Mouse (Mus musculus) liver, embryonic 16.5 days (tissue): ENCODE data around the gene Acsl5. TPM values are rescaled to one million over a fixed set of nuclear protein-coding genes. Genes with fewer than 3 reads are reported as not detected.

Experiments
- ATAC-seq: fragments of 200-750 bp; cut with Nextera tagmentation; 2 replicates; pipeline ENCODE4 v1.8.0; 2017; ENCODE audit warnings: low read depth, mild to moderate bottlenecking, moderate number of reproducible peaks, moderate library complexity
- H3K27ac ChIP-seq: fragments of 300-500 bp; sonication (generic); 2 replicates; pipeline ENCODE4 v1.5.1; 2014; ENCODE audit warnings: mild to moderate bottlenecking, low read length
- H3K27me3 ChIP-seq: fragments of 300-500 bp; sonication (generic); 2 replicates; pipeline ENCODE4 v1.6.1; 2014; ENCODE audit warnings: low read depth, low read length, mixed read lengths; ENCODE audit not compliant: control insufficient read depth, insufficient read depth
- H3K36me3 ChIP-seq: fragments of 300-500 bp; sonication (generic); 2 replicates; pipeline ENCODE4 v1.6.1; 2014; ENCODE audit warnings: mild to moderate bottlenecking; ENCODE audit not compliant: control insufficient read depth, insufficient read depth
- H3K4me1 ChIP-seq: fragments of 300-500 bp; sonication (generic); 2 replicates; pipeline ENCODE4 v1.6.1; 2014; ENCODE audit warnings: low read depth, low read length, mixed read lengths; ENCODE audit not compliant: control insufficient read depth
- H3K4me2 ChIP-seq: fragments of 300-500 bp; sonication (generic); 2 replicates; pipeline ENCODE4 v1.6.1; 2014; ENCODE audit warnings: low read depth, low read length, mixed read lengths
- H3K4me3 ChIP-seq: fragments of 300-500 bp; sonication (generic); 2 replicates; pipeline ENCODE4 v1.5.1; 2014; ENCODE audit warnings: low read depth, mild to moderate bottlenecking, low read length
- H3K9ac ChIP-seq: fragments of 300-500 bp; sonication (generic); 2 replicates; pipeline ENCODE4 v1.6.1; 2014; ENCODE audit warnings: low read depth, low read length
- H3K9me3 ChIP-seq: fragments of 300-500 bp; sonication (generic); replicated peaks from 2 replicates; pipeline ENCODE4 v1.6.1; 2016; ENCODE audit warnings: low read length; ENCODE audit not compliant: control insufficient read depth
- WGBS: fragments of 180-500 bp; shearing (Covaris S2); extraction: QIAGEN DNeasy Blood & Tissue Kit; methylation state at CpG from one replicate; pipeline ENCODE4 v1.1.7; 2014; ENCODE audit not compliant: insufficient replicate concordance; 5-methylcytosine and 5-hydroxymethylcytosine counted together
- polyA plus RNA-seq: library from polyadenylated mRNA; unstranded; fragments of >200 nt; fragmentation: Nextera tagmentation; extraction: Ambion mirVana; gene quantifications from 2 replicates; pipeline ENCODE4 v1.2.1, GENCODE M21; 2015

Acsl5 gene
- polyA plus RNA-seq, 1 experiment from 2014 or later: 203 TPM

- Histone ChIP-seq H3K4me3 (no peak overlapping the region), H3K27ac (no peak overlapping the region), H3K36me3 (no peaks in the 10 kb centered on the region; the same call in 1 of the 2 replicates), H3K4me1 (no peaks in the 10 kb centered on the region; the same call in 1 of the 2 replicates), H3K27me3 (no peaks in the 10 kb centered on the region), H3K9me3 (no peaks in the 10 kb centered on the region), H3K9ac (no peak overlapping the region), H3K4me2 (no peak overlapping the region)
- no peak for ATAC-seq
- 88% methylated on average over 10 of the region's 10 CpGs for WGBS
Observed at GRCm38 (mm10) chr19:55337664-55338063, 85.9 kb downstream of the Acsl5 start.

DNA sequence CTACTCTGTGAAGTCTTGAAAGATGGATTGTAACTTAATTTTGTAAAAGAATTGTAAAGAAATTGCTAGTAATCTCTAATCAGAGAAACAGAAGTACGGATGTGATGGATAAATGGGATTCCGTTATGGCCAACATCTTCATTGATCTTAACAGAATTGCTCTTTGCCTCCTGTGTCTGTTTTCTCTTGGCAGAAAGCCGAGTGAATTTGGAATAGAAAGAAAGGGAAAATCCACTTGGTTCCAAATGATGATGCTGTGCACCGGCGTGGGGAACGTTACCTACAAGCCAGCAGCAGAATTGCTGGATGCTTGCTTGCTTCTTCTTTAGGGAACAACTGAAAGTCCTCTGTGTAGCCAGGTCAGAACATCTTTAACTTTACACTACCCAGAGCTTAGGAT lies 88.8 kb downstream of the Acsl5 start:
- H3K9me3 ChIP-seq: no peaks in the 10 kb centered on the region
- H3K27me3 ChIP-seq: no peaks in the 10 kb centered on the region
- no peak overlapping the region for H3K4me3 ChIP-seq
- no peak overlapping the region for H3K4me2 ChIP-seq
- H3K36me3 ChIP-seq: no peaks in the 10 kb centered on the region; the same call in 1 of the 2 replicates
- no peak overlapping the region for H3K9ac ChIP-seq
- no peaks in the 10 kb centered on the region; the same call in 1 of the 2 replicates for H3K4me1 ChIP-seq
- H3K27ac ChIP-seq: no peak overlapping the region
- ATAC-seq: no peak
- WGBS: 80% methylated on average over 6 of the region's 6 CpGs

- WGBS: 44% methylated on average over 3 of the region's 3 CpGs
- Histone ChIP-seq H3K9me3 (no peaks in the 10 kb centered on the region), H3K9ac (no peak overlapping the region), H3K4me3 (no peak overlapping the region), H3K36me3 (no peaks in the 10 kb centered on the region; the same call in 1 of the 2 replicates), H3K27ac (no peak overlapping the region), H3K4me2 (no peak overlapping the region), H3K4me1 (no peaks in the 10 kb centered on the region; the same call in 1 of the 2 replicates), H3K27me3 (no peaks in the 10 kb centered on the region)
- no peak for ATAC-seq
Observed at GRCm38 (mm10) chr19:55341377-55341776, 89.6 kb downstream of the Acsl5 start.

- WGBS: 79% methylated on average over 7 of the region's 7 CpGs
- Histone ChIP-seq H3K4me1 (no peaks in the 10 kb centered on the region; the same call in 1 of the 2 replicates), H3K27ac (no peak overlapping the region), H3K4me3 (no peak overlapping the region), H3K27me3 (no peaks in the 10 kb centered on the region), H3K9ac (no peak overlapping the region), H3K9me3 (no peaks in the 10 kb centered on the region), H3K4me2 (no peak overlapping the region), H3K36me3 (no peaks in the 10 kb centered on the region)
- ATAC-seq: no peak
Observed at GRCm38 (mm10) chr19:55342423-55342822, 90.7 kb downstream of the Acsl5 start.

DNA sequence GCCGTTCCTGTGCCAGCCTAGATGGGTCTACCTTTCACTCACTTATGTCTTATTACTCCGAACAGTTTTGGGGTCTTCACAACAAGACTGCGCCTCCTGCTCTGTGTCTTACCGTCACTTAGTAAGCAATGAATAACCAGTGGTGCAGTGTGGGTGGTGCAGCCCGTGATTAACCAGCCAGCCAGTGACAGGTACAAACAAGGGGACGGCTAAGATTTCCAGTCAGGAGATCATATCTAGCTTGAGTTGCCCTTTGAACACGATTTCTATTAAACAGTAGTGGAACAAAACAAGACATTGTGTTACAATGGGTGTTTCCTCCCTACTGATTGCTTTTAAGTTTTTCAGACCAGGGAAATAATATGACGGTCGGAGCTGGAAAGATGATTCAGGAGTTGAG lies 91.5 kb downstream of the Acsl5 start:
- Histone ChIP-seq H3K36me3 (no peaks in the 10 kb centered on the region), H3K4me1 (peaks cover 4% of the 10 kb centered on the region; the same call in 1 of the 2 replicates), H3K27me3 (no peaks in the 10 kb centered on the region), H3K9me3 (no peaks in the 10 kb centered on the region), H3K9ac (no peak overlapping the region), H3K27ac (no peak overlapping the region), H3K4me2 (no peak overlapping the region), H3K4me3 (no peak overlapping the region)
- 74% methylated on average over 9 of the region's 9 CpGs for WGBS
- ATAC-seq: no peak

Other genes starting within 250 kb of the Acsl5 start
- gene Gpam, start 124.7 kb upstream of the Acsl5 start, polyA plus RNA-seq: 43.3 and 45.2 TPM in 2 replicates
- gene Tectb, start 71.2 kb upstream of the Acsl5 start, polyA plus RNA-seq: 0.40 and 0.53 TPM in 2 replicates
- 0.02 and 0.05 TPM in 2 replicates for gene Gucy2g, start 10.7 kb upstream of the Acsl5 start, polyA plus RNA-seq
- 46.9 and 48.5 TPM in 2 replicates for gene Zdhhc6, start 64.1 kb downstream of the Acsl5 start, polyA plus RNA-seq
- gene Vti1a, start 64.4 kb downstream of the Acsl5 start, polyA plus RNA-seq: 12.3 and 12.8 TPM in 2 replicates